Mouse (Mus musculus): Measurements from ENCODE around the gene Inip.
A peak's percentile ranks its signal among the peaks of the same experiment; 100 is the strongest.

The Inip gene

DNA sequence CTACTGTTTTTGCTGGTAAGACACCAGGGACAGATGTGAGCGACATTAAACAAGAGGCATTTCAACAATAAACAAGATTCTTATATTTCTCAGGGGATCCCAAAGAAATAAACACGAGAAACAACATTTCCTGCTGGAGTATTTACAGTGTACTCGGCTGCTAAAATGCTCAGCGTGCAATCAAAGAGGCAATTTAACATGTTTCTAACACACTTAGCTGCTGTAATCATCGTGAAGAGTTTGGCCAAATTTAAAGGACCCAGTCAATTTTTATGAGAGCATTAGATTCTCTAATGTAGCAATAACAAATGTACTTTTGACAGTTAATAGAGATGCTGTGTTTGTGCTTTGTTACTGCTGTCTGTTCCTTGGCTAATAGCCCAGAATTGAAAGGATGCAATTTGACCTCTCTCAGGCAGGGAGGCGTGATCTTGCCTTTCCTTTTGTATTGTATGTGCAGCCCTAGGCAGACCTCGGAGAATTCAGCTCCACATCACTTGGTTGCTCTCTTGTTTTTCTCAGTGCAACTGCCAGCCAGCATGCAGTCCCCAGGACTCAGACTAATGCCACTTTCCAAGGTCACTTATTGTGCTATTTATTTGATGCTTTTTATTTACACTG lies 35.9 kb downstream of the Inip start:
- DNase-seq, result peak; percentile 19 to 50

DNA sequence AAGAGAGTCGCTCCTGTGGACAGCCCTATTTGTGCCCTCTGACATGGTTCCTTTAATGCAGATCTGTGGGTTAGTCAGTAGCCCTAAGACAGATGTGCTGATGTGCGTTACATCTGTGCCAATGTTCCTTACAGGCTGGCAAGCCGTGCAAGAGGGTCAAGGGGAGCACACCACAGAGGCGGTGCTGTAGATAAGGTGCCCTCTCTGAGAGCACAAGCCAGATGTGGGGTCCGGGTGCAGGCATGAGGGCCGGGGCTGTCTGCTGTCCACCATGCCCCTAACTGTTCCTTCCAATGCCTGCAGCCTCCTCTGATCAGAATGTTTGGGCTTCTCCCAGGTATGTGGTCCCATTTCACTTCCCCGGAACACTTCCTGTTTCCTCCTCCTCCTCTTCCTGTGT lies 36.4 kb downstream of the Inip start:
- DNase-seq, result no peak

DNA sequence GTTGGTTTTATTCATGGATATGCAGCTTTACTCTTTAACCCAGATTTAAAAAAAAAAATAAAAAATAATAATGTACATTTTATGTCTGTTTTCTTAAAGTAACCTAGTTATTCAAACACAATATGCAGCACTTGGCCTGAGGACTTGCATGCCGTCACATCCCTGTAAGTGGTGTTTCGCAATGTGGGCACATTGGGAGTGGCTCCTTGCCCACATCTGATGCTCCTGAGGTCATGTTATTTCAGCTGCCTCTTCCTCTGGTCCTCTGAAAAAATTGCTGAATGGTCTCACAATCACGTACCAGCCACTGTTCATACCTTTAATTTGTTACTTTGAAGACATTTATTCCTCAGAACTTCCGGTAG lies 40.0 kb downstream of the Inip start:
- peak in 1 of 2 experiments; percentile 10 for DNase-seq

DNA sequence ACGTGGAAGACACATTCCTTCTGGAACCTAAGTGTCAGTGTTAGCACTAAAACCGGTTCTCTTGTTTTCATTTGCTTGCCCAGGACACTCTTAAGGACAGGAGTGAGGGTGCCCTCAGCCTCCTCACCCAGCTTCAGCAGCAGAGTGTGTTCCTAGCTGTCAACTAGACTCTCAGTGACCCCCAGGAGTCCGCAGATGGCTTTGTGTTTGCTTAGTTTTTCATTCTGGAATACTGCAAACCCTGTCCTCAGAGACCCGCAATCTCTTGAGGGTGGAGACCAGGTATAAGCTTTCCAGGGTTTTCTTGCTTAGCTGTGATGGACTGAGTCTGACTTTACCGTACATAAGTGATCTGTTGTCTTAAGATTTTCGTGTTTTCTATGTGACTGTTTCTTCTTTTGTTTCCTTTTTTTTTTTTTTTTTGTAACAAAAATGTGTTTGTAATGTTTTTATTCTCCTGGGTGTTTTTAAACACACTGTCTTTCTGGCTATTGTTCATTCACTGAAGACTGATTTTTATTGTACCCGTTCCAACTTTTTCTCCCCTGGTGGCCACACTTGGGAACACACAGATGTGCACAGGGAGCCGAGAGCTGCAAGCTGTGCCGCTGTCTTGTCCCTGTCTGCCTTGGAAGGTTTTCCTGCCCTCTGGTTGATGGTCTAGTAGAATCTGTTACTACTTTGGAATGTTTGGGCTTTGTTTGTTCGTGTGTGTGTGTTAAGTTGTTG lies 40.6 kb downstream of the Inip start:
- peak; percentile 49 to 78 for DNase-seq

DNA sequence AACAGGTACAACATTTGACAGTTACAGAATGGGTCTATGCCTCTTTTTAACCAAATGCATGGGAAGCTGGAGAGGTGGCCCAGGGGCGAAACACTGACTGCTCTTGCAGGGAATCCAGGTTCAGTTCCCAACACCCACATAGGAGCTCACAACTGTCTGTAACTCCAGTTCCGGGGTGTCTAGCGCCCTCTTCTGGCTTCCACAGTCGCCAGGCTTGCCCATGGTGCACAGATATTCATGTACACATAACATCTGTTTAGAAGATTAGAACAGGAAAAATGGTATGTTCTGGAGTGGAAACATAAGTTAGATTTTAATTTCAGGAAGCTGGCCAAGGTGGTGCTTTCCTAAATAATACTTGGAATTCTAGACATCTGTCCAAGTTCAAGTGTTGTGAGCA lies 41.4 kb downstream of the Inip start:
- no peak for DNase-seq

DNA sequence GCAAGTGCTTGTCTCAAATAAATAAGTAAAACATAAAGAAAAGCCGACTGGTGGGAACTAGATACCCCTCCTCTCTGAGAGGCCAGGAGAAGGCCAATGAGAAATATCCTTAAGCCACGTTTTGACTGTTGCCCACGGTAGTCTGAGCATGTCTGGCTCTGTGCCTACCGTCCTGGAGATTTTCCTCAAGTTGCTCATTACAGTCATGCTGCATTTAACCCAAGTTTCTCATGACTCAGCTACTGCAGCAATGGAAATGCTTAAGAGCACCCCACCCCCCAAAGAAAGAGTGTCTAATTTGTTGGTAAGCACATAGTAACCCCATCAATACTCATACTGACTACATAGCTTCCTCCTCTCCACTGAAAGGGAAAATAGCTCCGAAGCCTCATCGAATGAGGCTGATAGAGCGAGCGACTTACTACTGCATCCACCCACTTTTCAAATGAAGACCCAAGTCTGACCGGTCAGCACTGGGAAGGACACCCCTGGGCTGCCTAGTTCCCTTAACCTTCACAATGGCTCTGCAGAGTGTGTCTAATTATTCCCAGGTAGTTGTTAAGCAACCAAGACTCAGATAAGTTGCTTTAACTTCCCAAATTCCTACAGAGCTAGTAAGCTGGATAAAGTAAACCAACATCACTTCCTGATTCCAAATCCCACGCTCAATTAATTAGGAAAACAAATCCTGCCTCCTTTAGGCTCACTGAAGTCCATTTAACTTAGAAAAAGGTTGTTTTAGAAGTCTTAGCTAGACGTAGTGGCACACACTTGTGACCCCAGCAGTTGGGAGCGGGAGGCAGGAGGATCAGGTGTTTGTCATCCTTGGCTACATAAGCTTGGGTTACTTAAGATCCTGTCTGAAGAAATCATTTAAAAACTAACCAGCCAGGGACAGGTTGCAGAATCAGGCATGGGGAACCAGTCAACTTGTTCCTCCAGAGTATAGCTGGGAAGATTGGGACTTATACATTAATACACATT lies 43.6 kb downstream of the Inip start:
- peak; percentile 45 to 56 for DNase-seq

DNA sequence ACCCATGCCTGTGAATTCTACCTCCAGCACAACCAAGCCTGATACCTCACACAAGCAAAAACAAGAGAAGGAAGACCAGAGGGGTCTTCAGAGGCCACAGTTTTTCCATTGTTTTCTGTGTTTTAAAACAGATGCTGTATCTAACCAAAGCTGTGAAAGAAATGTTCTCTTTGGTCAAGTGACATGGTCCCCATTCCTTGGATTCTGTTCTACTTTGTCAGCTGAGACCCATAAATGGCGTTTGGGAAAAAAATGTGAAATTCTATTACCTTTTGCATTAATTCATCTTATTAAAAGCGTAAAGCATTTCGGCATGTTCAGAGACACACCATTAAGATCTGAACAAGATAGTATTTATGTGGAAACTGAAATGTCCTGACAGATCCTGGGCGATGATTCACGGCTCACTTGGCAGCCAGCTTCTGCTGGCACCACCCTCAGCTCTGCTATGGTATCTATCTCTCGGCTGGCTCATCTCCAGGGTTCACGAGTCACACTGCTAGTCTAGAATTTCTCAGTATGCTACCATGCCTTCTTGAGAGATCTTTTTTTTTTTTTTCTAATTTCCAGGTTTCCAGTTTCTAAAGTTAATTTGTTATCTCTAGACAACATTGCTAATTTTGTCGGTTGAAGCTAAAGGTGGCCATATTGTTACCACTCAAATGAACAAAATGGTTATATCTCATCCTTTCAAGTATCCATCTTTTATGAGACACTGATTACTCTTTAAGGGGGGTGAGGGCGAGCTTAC lies 44.9 kb downstream of the Inip start:
- peak; percentile 80 to 81 for DNase-seq

DNA sequence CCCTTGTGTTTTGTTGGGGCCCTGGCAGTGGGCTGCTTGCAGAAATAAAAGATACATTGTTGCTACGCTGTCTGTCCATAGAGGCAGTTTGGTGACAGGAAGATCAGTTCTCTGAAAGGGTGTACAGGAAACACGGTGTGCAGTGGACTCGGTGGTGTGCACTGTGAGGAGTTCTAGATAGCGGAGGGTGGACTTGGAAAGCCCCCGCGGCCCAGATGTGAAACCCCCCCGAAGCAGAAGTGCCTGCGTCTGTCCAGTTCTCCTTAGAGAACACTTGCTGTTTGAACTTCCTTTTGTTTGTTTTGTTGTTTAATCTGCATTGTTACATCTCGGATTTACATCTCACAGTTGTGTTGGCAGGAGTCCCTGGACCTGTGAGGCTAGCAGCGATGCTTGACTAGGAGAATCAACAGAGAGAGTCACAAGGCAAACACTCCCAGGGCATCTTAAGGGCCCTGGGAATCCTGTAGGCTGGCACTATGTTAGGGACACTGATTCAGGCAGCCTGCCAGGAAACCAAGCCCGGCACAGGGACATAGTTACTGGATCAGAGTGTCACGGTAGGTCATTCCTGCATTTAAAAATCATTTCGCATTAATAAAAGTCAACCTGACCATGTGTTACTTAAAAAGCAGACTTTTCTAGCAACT lies 47.8 kb downstream of the Inip start:
- DNase-seq, result peak; percentile 34 to 55

DNA sequence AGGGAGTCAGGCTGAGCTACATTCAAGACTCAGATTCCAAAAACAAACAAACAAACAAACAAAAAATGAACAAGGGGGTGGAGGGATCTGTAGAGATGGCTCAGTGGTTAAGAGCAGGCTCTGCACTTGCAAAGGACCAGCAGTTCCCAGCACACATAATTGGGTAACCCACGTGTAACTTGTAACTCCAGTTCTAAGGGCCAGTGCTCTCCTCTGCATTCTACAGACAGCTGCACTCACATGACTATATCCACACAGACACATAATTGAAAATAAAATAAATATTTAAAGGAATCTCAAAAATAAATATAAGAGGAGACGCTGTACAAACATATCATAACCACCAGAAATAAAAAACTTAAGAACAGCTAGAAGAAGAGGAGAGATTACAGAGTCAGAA lies 61.5 kb downstream of the Inip start:
- DNase-seq, result no peak

DNA sequence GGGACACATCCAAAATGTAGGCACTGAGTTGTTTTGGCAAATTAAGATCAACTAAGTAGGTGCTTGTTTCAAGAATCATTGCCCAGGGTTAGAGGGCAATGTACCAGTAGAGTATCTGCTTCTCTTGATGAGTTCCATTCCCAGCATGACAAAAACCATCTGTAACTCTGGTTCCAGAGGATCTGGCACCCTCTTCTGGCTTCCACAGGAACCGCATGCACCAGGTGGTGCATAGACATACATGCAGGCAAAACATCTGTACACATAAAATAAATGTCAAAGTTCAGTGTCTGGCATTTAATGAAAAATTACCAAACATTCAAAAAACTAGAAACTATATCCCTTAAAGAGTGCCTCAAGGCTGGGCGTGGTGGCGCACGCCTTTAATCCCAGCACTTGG lies 62.1 kb downstream of the Inip start:
- DNase-seq, result peak in 1 of 2 experiments; percentile 27

DNA sequence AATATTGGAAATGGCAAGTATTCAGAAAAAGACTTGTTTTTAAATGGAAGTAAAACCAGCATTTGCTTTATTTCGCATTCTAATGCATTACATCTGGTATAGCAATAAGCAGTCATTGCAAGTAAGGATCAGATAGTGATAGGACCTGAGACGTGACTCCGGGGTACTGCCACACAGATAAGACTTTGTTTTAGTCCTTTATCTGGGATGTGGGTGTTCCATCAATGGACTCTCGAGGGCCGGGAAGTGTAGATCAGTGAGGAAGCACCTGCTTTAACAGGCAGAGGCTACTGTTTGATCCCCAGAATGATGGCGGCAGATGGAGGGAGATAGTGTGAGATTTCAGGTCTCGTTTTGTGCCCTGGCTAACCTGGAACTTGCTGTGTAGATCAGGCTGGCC lies 69.8 kb downstream of the Inip start:
- DNase-seq, result no peak

DNA sequence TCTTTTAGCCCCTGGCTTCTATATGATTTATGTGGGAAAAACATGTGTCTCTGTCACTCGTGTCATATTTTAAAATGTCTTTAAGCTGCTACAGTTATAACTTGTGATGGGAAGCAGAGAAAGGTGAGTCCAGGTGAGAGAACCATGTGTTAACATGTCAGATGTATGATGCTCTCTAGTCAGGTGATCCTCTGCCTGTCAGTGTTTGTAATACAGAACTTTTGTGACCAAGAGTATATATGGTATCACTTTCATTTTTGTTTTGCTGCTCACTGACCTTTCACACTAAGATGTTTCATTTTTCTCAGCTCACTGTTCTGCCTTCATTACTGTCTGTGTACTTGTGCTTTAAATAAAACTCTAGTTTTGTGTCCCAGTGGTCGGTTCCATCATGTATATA lies 72.5 kb downstream of the Inip start:
- no peak for DNase-seq

DNA sequence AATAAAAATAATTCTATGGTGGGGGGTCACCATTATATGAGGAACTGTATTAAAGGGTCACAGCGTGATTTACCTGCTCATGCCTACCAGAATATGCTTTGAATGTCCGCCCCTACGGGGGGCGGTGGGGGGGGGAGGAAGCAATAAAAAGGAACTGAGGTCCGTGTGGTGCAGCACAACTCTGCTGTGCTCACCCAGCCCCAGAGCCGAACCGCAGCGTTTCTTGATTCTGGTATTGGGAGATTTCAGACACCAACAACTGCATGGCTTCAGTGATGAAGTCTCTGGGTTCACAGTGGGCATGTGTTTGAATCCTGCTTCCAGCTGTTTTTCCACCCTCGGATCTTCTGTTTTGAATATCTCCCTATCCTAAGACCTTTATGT lies 73.5 kb downstream of the Inip start:
- DNase-seq, result no peak

DNA sequence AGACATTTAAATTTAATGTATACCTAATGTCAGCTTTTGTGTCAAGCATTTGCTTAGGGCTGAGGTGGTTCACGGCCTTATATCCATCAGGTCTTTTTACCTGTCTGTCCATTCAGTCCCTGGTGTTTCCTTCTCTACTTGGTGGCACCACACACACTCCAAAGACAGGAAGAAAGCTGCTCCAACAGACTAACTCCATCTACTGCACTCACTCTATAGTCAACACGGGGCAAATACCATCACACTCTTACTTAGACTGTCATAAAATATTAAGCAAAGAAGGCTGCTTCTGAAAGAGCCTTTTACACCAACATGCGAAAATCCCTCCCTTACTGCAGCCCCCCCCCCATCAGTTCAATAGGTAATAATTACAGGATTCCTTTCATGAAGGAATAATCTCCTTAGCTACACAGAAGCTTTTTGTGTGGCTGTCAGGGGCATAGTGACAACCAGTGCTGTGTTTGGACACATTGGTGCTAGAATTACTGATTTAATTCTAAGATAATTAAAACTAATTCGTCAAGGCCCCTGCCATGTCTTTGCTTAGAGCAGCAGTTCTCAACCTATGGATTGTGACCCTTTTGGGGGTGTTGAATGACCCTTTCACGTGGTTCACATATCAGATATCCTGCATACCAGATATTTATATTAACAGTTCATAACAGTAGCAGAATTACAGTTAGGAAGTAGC lies 74.1 kb downstream of the Inip start:
- no peak for DNase-seq

DNA sequence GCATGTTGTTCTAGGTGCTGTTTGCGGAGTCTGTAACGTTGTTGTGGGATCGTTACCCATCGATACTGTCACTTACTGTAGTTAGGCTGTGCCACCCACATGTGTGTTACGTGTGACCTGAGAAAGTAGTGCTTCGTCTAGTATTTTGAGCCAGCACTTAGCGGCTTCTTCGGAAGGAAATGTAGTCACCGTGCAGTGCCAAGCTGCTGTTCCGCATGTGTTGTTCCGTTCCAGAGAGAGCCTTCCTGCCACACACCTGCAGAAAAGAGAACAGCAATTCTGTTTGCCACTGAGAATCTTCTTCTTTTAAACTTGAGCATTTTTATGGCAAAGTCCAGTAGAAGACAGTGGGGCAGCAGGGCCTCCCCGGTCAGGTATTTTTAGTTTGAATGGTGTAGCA lies 74.9 kb downstream of the Inip start:
- no peak for DNase-seq

DNA sequence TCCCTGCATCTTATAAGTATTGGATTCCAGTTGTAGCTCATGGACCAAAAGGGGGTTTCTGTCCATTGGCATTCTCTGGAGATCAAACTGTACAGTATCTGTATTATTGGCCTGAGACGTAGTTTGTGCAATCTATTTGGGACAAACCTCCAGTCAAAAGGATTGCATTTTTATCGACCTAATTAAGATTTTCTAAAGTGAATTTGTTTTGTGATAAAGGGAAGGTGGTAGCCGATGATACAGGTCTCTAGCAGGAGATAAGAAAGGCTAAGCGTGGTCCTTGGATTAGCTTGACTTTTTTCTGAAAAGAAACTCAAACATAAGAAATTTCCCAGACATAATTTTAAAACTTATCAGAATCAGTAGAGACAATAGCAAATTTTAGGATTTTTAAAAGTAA lies 75.8 kb downstream of the Inip start:
- DNase-seq, result no peak

DNA sequence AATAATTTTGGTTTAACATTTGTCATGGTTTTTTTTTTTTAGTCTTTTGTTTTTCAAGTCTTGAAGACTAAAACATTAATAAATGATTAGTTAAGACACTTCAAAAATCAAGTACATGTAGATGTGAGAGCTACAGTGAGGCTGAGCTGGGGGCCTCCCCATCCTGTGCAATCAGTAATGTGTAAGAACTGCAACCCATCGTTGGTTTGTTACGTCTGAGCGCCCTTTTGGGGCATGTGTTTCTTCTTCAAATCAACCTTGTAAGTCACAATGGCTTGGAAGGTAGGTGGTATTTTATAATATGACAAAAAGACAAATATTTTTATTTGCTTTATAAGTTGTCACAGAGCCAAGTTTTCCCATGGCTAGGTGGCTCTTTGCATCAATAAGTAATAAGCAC lies 79.6 kb downstream of the Inip start:
- no peak for DNase-seq
